Mouse (Mus musculus) WW6 (cell line): ENCODE measurements at regions not wholly inside any gene's neighbourhood (a gene's known extent, or its start where the extent isn't known, plus 50 kb on each side); places are given as distances from the start of the nearest gene placed in this dataset.

Source experiments
- DNase-seq: peaks from one replicate; pipeline ENCODE4 v3.0.0-alpha.2; 2013; ENCODE audit warnings: low read depth, low spot score

GRCm38 (mm10) chr6:133724627-133725026 lies 128.9 kb downstream of the Kap start:
- peak; percentile 14 for DNase-seq

GRCm38 (mm10) chr6:133706712-133707111 lies 146.8 kb downstream of the Kap start:
- DNase-seq, result peak; percentile 18

GRCm38 (mm10) chr6:133701625-133702024 lies 151.9 kb downstream of the Kap start:
- no peak for DNase-seq
